Mouse (Mus musculus) left cerebral cortex, postnatal 36 days (tissue): ENCODE measurements around the gene Gypa. TPM values are rescaled to one million over a fixed set of nuclear protein-coding genes. Genes with fewer than 3 reads are reported as not detected.

ENCODE experiments used
- DNase-seq, 2 experiments: peaks; one replicate each; pipeline ENCODE4 v3.0.0; 2021 to 2022; ENCODE audit warnings: low spot score in 2 of 2, mixed read lengths in 1 of 2
- intact Hi-C: fragments of 180-260 bp; cut with DNase I; formaldehyde crosslinking; loops from one replicate; pipeline ENCODE4 v1.15.1; 2025
- total RNA-seq, 2 experiments: library from RNA; stranded (reverse); gene quantifications; 2 replicates each; pipeline ENCODE4 v1.2.3; 2021

The Gypa gene
- not detected for total RNA-seq

- intact Hi-C loops = loop anchor here (1.0 to 10.0 kb wide), 2 partner anchors 195 to 501 kb away; no protein-coding TSS in a partner anchor
- no peak for DNase-seq
These were observed at the start of gene Gypa for GRCm38 (mm10) chr8:80493523-80494345. Gene Gypa (plus strand): TSS chr8:80493781.

GRCm38 (mm10) chr8:80444534-80445072, 49.0 kb upstream of the Gypa start:
- no peak for DNase-seq
- intact Hi-C loops = no loop called here

GRCm38 (mm10) chr8:80447217-80447616, 46.4 kb upstream of the Gypa start:
- DNase-seq = no peak
- intact Hi-C loops = no loop called here

- DNase-seq = no peak
- intact Hi-C loops = no loop called here
These were observed 41.5 kb upstream of the Gypa start for GRCm38 (mm10) chr8:80451938-80452690.

GRCm38 (mm10) chr8:80463450-80463917, 30.1 kb upstream of the Gypa start:
- no peak for DNase-seq
- intact Hi-C loops = no loop called here

- DNase-seq = no peak
- intact Hi-C loops = no loop called here
These were observed 18.6 kb upstream of the Gypa start for GRCm38 (mm10) chr8:80474971-80475370.

GRCm38 (mm10) chr8:80478156-80478555, 15.4 kb upstream of the Gypa start:
- intact Hi-C loops = no loop called here
- no peak for DNase-seq

- DNase-seq = no peak
- intact Hi-C loops = no loop called here
These were observed 14.5 kb upstream of the Gypa start for GRCm38 (mm10) chr8:80479129-80479528.

- no peak for DNase-seq
- intact Hi-C loops = loop anchor here (5.0 kb wide), 1 partner anchor 530 kb away; no protein-coding TSS in a partner anchor
These were observed 11.4 kb upstream of the Gypa start for GRCm38 (mm10) chr8:80482173-80482572.

- DNase-seq = peak in 1 of 2 experiments; percentile 11
- intact Hi-C loops = loop anchor here (1.0 to 5.0 kb wide), 2 partner anchors 531 to 749 kb away; no protein-coding TSS in a partner anchor
These were observed 10.5 kb upstream of the Gypa start for GRCm38 (mm10) chr8:80482822-80483774.

- intact Hi-C loops = loop anchor here (10.0 kb wide), 1 partner anchor 503 kb away; no protein-coding TSS in a partner anchor
- no peak for DNase-seq
These were observed 2.0 kb upstream of the Gypa start for GRCm38 (mm10) chr8:80491562-80491961.

GRCm38 (mm10) chr8:80492987-80493441, 567 bp upstream of the Gypa start:
- intact Hi-C loops = loop anchor here (1.0 to 10.0 kb wide), 2 partner anchors 195 to 502 kb away; no protein-coding TSS in a partner anchor
- DNase-seq = peak; percentile 36 to 44

- no peak for DNase-seq
- intact Hi-C loops = loop anchor here (10.0 kb wide), 1 partner anchor 500 kb away; no protein-coding TSS in a partner anchor
These were observed 722 bp downstream of the Gypa start for GRCm38 (mm10) chr8:80494346-80494660.

GRCm38 (mm10) chr8:80494819-80495218, 1.2 kb downstream of the Gypa start:
- intact Hi-C loops = loop anchor here (10.0 kb wide), 1 partner anchor 500 kb away; no protein-coding TSS in a partner anchor

GRCm38 (mm10) chr8:80495527-80495926, 1.9 kb downstream of the Gypa start:
- DNase-seq = no peak
- intact Hi-C loops = loop anchor here (10.0 kb wide), 1 partner anchor 499 kb away; no protein-coding TSS in a partner anchor

More at GRCm38 (mm10) chr8:80494819-80495218, 1.2 kb downstream of the Gypa start:
- no peak for DNase-seq

GRCm38 (mm10) chr8:80497323-80497722, 3.7 kb downstream of the Gypa start:
- intact Hi-C loops = loop anchor here (10.0 kb wide), 1 partner anchor 497 kb away; no protein-coding TSS in a partner anchor

GRCm38 (mm10) chr8:80500244-80500643, 6.7 kb downstream of the Gypa start:
- no peak for DNase-seq
- intact Hi-C loops = no loop called here

More at GRCm38 (mm10) chr8:80497323-80497722, 3.7 kb downstream of the Gypa start:
- DNase-seq = no peak

GRCm38 (mm10) chr8:80500773-80501172, 7.2 kb downstream of the Gypa start:
- intact Hi-C loops = no loop called here
- no peak for DNase-seq

GRCm38 (mm10) chr8:80501283-80501682, 7.7 kb downstream of the Gypa start:
- DNase-seq = no peak
- intact Hi-C loops = no loop called here
